Mouse (Mus musculus) heart, postnatal 4 days (tissue): ENCODE measurements around the gene Slc4a1. TPM values are rescaled to one million over a fixed set of nuclear protein-coding genes. Genes with fewer than 3 reads are reported as not detected.
A peak's percentile ranks its signal among the peaks of the same experiment; 100 is the strongest.
"Not testable (repeated sequence)": the region's sequence is repeated elsewhere in the genome, so short reads cannot be mapped to it uniquely, and the experiment has no call there.

Source experiments
- DNase-seq: peaks from one replicate; pipeline ENCODE4 v3.0.0; 2021
- total RNA-seq, 2 experiments: library from RNA; stranded (reverse); gene quantifications; 2 replicates each; pipeline ENCODE4 v1.2.3; 2021

The Slc4a1 gene
- 10 to 100 TPM in 1 of 2 experiments, 1 to 10 TPM in 1; 7.2 to 22.1 TPM for total RNA-seq

DNA sequence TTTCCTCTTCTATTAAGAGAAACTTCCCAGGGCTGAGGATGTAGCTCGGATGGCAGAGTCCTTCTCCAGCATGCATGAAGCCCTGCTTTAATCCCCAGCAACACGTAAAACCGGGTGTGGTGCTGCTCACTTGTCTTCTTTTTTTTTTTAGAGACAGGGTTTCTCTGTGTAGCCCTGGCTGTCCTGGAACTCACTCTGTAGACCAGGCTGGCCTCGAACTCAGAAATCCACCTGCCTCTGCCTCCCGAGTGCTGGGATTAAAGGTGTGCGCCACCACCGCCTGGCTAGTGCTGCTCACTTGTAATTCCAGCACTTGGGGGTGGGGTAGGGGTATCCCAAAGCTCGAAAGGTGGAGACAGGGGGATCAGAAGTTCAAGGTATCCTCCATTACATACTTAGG is at the start of gene Slc4a1:
Gene Slc4a1 (minus strand): TSS at position 101 of the 400 bp plus-strand sequence.
- DNase-seq, result not testable (repeated sequence)

DNA sequence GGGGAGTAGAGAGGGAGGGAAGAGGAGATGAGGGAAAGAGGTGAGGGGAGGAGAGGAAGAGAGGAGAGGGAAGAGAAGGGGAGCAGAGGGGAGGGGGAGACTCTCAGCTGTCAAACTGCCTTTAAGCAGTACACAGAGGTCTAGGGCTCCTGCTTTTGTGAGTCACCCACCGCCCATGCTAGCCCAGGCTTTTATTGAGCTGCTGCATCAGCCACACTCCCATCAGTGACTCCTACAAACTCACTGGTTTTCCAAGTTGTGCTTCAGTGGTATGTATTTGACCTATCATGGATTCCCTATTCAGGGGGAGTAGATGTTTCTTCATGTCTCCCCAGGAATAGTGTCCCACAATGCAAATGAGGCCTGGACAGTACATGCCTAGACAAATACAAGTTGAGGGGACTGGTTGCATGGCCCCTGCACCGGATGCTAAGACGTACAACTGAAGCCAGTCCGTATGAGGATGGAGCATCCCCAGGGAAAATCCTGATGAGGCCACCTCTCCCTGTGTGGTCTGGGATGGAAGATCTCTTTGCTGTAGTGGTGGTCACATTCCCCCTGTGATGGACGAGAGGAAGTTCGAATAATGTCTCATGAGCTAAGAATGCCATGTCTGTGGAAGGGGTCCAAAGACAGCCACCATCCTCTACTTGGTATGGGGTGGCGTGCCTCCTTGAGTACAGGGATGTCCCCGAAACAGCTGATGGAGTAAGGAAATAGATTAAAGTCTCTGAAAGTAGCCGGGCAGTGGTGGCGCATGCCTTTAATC is 49.2 kb upstream of the Slc4a1 start:
- no peak for DNase-seq

DNA sequence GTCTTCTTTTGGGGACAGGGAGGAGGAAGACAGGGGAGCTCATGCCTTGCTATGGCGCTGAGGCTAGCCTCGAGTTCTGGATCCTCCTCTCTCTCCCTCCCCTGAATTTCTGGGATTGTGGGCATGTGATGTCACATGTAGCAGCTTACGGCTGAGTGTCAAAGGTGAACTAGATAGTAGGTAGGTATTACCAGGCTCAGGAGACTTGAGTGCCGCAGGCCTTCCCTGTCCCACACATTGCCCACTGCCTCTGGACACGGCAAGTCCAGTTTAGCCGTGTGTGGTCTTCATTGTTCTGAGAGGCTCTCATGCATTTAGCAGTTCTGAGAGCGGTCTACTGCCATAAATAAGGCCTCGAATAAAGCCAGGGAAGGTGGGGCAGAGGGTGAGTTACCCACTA is 47.1 kb upstream of the Slc4a1 start:
- no peak for DNase-seq

DNA sequence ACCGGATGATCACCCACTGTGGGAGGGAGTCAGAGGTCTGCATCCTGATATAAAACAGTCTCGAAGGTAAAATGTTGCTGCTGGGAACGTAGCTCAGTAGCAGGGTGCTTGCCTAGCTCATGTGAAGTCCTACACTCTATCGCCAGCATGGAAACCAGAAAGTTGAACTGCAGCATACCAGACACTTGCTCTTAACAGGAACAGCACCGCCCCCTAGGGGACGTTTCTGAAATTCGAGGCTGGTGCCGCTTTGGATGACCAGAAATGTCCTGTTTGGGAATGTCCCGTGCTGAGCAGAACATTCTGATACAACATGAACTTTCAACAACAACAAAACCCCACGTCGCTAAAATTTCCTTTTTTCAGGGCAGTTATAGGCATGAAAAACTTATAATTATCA is 45.7 kb upstream of the Slc4a1 start:
- peak; percentile 96 for DNase-seq

DNA sequence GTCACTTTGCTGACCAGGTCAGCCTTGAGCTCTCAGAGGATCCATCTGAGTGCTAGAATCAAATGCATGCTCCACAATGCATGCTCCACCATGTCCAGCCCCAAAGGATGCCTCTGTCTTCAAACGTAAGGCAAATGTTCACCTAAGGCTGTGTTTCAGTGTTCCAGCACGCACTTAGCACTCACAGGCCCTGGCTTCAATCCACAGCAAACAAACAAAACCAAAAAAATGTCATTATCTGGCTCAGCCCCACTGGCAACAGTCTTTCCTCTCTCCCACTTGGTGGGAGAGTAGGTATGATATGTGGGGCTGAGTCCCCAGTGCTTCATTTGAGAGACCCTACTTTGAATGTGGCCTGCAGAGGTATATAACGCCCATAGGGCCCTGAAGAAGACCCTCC is 45.1 kb upstream of the Slc4a1 start:
- DNase-seq, result no peak

DNA sequence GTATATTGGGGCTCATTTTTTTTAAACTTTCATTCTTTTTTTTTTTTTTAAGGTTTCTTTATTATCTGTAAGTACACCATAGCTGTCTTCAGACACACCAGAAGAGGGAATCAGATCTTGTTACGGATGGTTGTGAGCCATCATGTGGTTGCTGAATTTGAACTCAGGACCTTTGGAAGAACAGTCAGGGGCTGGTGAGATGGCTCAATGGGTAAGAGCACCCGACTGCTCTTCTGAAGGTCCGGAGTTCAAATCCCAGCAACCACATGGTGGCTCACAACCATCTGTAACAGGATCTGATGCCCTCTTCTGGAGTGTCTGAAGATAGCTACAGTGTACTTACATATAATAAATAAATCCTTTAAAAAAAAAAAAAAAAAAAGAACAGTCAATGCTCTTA is 44.3 kb upstream of the Slc4a1 start:
- not testable (repeated sequence) for DNase-seq

DNA sequence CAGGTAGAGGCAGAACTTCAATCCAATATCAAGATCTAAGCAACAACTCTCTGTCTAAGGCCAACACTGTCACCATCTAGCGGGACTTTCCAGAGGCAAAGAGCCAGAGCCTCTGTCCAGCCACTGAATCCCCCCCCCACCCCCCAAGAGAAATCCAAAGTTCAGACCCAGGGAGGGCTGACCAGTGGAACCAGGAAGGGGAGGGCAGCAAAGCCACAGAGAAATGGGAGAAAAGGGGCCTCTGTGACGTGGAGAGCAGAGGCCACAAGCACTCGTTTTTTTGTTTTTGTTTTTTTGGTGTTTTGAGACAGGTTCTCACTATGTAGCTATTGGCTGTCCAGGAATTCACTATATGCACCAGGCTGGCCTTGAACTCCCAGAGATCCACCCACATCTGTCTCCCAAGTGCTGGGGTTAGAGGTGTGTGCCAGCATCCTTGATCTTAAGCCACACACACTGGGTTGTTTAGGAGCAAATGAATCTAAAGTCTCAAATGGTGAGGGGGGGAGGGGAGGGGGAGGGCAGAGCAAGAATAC is 43.9 kb upstream of the Slc4a1 start:
- DNase-seq, result no peak

DNA sequence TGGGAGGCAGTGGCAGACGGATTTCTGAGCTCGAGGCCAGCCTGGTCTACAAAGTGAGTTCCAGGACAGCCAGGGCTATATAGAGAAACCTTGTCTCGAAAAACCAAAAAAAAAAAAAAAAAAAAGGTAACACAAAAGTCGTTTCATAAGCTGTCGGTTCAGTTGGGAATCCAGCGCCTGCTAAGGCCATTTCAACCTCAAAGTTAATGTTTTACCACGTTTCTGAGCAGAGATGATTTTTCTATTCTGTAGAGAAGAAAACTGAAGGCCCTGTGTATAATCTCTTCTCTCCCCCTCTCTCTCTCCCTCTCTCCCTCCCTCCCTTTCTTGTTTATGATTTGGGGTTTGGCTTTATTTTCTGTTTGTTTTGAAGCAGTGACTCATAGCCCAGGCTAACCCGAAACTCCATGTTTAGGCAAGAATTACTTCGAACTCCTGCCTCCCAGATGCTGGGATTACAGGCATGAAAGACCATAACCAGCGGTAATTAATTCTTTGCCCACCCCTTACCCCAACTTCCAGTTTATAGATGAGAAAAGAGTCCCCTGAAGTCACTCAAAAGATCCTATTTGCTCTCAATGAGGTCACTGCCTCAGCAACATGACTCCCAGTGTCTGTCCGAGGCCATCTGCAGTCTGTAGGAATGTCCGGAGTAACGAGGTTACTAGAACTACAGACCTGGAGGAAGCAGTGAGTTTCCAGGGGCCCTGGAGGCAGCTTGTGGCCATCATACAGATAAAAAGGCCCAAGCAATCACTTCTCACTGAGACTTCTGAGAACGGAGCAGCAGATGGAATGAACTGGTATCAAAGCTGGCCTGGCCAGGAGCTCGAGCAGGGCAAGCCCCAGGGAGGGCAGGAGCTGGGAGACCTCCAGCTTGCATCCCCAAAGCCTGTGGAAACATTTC is 43.1 kb upstream of the Slc4a1 start:
- DNase-seq, result no peak

DNA sequence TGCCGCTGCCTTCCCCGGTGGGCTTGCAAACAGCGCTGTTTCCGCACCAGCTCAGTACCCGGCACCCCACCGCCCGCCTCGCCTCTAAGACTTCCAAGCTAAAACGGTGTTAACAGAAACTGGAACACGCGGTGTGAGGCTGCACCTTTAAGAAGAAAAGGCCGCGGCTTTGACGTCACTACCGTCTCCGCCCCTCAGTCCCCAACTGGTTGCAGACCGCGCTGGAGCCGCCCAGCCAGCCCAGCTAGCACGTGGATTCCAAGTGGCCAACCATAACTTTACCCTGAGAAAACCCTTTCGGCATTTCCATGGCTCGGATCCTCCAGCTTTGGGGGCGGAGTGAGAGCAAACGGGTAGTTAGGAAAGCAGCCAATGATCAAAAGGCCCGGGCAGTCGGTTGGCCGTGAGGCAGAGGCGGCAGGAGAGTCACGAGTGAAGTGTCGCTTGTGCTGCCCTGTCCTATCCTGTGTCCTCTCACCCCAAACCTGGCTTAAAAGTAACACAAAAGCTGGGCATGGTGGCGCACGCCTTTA is 42.4 kb upstream of the Slc4a1 start:
- peak; percentile 97 for DNase-seq

DNA sequence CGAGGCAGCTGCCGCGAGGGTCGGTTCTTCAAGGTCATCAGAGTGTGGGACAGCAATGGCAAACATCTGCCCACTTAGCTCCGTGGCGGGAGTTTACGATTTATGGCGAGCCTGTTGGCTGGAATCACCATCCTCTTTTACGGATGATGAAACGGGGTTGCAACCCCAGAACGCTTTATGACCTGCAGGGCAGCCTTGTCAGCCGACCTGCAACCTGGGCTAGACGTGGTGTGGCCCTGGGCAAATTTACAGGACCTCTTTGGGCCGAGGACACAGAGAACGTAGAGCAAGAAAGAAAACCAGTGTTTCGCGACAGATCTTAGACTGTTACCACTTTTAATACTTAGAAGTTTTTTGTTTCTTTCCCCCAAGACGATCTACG is 41.8 kb upstream of the Slc4a1 start, which contains the start of gene Slc25a39:
Gene Slc25a39 (minus strand): TSS at position 113 of the 382 bp plus-strand sequence.
- no peak for DNase-seq

DNA sequence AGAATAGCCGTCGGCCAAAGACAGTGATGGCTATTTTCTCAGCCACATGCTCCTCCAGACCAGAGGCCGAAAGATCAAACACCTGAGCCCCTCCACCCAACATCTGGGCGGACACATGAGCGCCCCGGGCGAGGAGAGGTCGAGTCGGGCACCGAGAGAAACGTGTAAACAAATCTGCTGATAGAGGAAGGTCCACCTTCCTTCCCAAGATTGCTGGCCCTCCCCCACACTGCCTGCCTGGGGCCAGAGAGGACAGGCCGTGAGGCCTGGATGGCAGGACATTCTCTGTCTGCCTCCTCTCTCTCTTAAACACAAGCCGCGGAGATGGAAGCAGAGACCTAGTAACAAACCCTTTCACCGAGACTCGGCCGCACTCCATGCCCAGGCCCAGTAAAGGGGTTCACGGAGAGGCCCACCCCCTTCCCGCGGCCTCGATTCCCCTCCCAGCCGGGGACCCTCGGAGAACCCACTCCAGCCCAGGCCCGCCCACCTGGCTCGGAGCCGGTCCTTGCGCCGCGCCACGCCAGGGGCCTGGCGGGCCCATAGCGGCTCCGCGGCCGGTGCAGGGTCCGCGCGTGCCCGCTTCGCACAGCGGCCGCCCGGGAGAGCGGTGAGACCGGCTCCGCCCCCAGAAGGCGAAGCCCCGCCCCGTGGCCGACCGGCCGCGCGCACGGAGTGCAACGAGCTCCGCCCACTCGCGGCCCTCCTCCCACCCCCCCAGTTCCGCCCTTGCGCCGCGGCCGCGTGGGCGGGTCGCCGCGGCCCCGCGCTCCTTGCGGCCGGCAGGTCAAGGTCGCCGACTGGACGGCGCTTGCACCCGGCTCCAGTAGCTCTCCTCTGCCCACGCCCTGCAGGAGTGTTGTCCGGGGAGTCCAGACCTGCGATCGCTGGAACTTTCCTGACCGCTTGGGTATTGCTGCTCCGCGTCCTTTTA is 41.2 kb upstream of the Slc4a1 start:
- DNase-seq, result peak; percentile 97

DNA sequence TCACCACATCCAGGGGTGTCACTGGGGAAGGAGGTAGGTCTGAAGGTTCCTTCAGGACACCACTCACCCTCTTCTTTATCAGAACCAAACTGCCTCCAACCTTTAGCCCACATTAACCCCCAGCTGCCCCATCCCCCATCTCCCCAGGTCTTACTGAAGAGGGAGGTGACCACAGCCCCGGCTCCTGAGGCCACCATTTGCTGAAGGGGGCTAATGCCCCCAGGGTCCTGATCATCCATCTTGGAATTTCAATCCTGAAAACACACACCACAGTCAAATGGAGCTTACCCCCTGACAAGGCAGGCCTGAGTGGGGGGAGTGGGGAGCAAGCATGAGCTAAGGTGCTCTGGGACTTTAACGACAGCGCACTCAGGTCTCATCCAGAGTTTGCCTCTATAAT is 40.4 kb upstream of the Slc4a1 start:
- DNase-seq, result no peak

DNA sequence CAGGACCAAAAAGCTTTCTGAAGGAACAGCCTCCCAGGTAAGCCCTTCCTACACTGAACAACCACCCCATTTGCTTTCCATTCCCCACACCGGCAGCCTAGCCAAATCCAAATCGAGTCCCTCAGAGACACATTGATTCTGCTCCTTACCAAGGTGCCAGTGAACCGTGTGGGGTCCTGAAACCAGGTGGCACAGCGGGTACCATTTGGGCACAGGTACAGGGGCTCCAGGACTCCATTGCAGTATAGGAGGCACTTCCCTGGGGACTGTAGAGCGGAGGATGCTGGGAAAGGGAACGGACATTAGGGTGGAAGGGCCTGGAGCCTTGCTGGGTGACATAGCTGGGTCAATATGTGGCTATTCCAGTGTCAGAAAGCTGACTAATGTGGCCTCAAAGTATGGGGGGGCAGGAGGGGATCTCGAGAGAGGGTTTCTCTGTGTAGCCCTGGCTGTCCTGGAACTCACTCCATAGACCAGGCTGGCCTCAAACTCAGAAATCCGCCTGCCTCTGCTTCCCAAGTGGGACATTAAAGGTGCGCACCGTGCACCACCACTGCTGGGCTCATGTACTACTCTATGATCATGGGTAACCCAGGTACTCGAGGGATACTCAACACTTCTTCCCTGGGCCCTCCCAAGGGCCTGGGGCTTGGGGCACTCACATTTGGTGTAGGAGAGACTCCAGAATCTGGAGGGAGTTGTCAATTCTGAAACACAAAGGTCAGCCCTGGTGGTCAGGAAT is 39.7 kb upstream of the Slc4a1 start:
- DNase-seq, result no peak

DNA sequence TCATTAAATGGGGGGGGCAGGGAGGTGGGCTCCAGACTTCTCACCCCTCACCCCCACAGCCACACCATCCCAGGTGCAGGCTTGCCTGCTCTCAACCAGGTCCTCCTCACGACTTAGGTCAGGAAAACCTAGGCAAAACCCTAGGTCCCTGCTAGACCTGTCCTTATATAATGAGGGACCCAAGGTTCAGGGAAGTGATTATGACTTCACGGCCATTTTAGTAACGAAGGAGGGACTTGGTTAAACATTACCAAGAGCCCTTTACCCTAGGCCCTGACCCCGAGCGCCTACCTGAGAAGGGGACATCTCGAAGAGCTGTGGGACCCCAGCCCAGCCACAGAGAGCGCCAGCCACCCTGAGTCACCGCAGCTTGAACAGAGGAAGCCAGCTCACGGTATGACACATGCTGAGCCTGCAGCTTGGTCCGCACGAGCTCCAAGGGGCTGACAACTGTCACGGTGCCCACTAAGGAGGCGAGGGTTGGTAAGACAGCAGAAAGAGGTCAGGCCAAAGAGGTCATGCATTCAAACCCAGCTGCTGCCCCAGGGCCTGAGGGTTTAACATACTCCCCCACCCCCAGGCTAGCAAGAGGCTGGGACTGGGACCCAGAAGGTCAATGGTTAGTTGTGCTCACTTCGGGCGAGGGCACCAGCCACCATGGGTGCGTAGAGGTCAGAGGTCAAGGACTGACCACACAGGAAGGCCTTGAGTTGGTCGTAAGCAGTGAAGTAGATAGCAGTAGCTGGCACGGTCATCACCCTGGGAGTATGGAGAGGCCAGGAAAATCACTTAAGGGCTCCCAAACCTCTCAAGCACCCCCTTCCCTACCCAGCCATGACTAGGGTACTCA is 38.4 kb upstream of the Slc4a1 start:
- no peak for DNase-seq

DNA sequence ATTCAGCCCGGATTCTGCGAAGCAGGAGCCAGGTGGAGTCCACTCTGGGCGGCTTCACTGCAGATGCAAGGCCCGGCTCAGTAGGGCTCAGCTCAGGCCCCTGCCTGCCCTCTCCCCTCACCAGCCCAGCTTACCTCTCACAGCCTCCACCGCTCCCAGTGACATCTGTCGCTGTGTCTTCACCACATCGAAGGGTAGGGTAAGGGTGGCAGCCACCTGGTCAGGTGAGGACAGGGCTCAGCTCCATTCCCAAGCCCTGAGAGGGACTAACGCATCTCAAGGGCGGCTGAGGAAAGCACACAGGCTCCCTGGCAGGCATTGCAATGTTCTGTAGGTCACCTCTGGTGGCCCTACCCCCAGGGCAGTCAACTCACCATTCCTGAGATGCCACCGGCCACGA is 37.7 kb upstream of the Slc4a1 start:
- DNase-seq, result no peak

DNA sequence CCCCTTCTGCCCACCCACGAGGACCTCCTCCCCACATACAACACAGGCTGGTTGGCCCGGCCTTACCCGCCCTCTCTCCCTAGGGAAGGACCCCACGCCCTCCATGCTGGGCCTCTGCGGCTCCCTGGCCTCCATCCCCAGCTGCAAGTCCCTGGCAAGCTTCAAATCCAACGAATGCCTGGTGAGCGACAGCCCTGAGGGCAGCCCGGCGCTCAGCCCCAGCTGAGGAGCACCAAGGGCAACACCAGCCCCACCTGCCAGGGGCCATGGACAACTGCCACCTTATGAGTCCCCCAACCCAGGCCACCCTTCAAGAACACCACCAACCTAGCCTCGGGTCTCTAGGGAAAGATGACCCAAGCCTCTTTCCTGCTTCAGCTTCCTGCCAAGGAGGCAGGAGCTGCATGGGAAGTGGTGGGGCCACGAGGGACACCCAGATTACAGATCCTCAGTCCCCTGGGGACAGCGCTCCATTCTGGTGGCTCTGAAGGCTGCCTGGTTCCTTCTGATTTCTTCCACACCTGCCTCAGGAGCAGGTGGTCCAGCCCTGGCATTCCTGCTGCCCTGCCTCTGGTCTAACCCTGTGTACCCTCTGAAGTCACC is 36.0 kb upstream of the Slc4a1 start:
- DNase-seq, result no peak

DNA sequence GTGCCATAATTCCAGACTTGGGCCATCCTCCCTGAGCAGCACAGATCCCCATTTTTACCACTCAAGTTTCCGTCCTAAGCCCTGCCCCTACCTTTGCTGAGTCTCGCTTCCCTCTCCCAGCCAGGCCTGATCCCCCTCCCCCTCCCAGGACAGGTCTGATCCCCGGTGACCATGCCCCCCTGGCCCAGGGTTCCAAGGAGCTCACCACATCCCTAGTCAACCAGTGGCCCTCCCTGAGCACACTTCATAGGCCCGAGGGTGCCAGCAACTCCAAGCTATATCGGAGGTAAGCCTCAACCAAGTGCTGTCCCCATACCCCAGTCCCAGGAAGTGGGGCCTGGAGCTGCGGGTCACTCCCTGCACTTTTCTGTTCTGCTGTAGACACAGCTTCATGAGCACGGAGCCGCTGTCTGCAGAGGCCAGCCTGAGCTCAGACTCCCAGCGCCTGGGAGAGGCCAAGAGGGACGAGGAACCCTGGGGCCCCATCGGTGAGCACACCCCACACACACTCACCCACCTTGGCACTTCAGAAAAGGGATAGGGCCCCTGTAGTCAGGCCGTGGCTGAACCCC is 34.6 kb upstream of the Slc4a1 start:
- no peak for DNase-seq

DNA sequence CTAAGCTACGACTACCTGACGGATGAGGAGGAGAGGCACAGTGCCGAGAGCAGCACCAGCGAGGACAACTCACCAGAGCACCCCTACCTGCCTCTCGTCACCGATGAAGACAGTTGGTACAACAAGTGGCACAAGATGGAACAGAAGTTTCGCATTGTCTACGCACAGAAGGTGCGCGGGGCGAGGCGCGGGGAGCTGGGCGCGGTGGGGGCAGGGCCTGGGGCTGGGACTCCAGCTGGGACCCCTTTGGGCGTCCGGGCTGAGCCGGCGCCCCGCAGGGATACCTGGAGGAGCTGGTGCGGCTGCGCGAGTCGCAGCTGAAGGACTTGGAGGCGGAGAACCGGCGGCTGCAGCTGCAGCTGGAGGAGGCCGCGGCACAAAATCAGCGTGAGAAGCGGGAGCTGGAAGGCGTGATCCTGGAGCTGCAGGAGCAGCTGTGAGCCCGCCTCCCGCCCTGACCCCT is 33.6 kb upstream of the Slc4a1 start:
- DNase-seq, result no peak

DNA sequence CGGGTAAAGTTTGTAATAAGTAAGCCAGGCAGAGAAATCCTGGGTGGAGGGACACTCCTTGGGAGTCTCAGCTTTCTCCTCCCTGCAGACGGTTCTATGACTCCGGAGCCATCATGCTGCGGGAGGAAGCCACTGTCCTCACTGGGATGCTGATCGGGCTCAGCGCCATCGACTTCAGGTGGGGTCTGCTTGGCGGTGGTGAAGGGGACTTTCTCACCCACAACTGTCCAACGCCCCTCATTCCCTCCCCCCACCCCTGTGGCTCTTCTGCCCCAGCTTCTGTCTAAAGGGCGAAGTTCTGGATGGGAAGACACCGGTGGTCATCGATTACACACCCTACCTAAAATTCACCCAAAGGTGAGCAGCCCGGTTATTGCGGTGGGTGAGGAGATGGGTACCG is 33.1 kb upstream of the Slc4a1 start:
- no peak for DNase-seq
